Mouse (Mus musculus) intestine, embryonic 16.5 days (tissue): Measurements from ENCODE around the gene Bank1. TPM values are rescaled to one million over a fixed set of nuclear protein-coding genes. Genes with fewer than 3 reads are reported as not detected.

Experiments used
- ATAC-seq: fragments of 200-750 bp; cut with Nextera tagmentation; 2 replicates; pipeline ENCODE4 v1.8.0; 2017; ENCODE audit warnings: moderate TSS enrichment, moderate library complexity
- H3K27ac ChIP-seq: fragments of 300-500 bp; sonication (generic); 2 replicates; pipeline ENCODE4 v1.5.1; 2014; ENCODE audit warnings: mild to moderate bottlenecking, low read length
- H3K27me3 ChIP-seq: fragments of 300-500 bp; sonication (generic); replicated peaks from 2 replicates; pipeline ENCODE4 v1.6.1; 2014; ENCODE audit warnings: low read length, control low read depth, mixed read lengths; ENCODE audit not compliant: control insufficient read depth, insufficient read depth
- H3K36me3 ChIP-seq: fragments of 300-500 bp; sonication (generic); 2 replicates; pipeline ENCODE4 v1.6.1; 2014; ENCODE audit warnings: low read length, control low read depth; ENCODE audit not compliant: control insufficient read depth, insufficient read depth
- H3K4me1 ChIP-seq: fragments of 300-500 bp; sonication (generic); 2 replicates; pipeline ENCODE4 v1.6.1; 2014; ENCODE audit warnings: low read length, control low read depth, mixed read lengths; ENCODE audit not compliant: control insufficient read depth, insufficient read depth
- H3K4me2 ChIP-seq: fragments of 300-500 bp; sonication (generic); 2 replicates; pipeline ENCODE4 v1.6.1; 2014; ENCODE audit warnings: low read depth, low read length, control low read depth
- H3K4me3 ChIP-seq: fragments of 300-500 bp; sonication (generic); 2 replicates; pipeline ENCODE4 v1.5.1; 2014; ENCODE audit warnings: mild to moderate bottlenecking, low read length
- H3K9ac ChIP-seq: fragments of 300-500 bp; sonication (generic); 2 replicates; pipeline ENCODE4 v1.6.1; 2014; ENCODE audit warnings: low read depth, low read length
- H3K9me3 ChIP-seq: fragments of 300-500 bp; sonication (generic); 2 replicates; pipeline ENCODE4 v1.6.1; 2016; ENCODE audit warnings: low read length, control low read depth; ENCODE audit not compliant: control insufficient read depth
- WGBS: fragments of 180-500 bp; shearing (Covaris S2); extraction: QIAGEN DNeasy Blood & Tissue Kit; methylation state at CpG from one replicate; pipeline ENCODE4 v1.1.7; 2014; 5-methylcytosine and 5-hydroxymethylcytosine counted together
- polyA plus RNA-seq: library from polyadenylated mRNA; unstranded; fragments of >200 nt; fragmentation: Nextera tagmentation; extraction: Ambion mirVana; gene quantifications from 2 replicates; pipeline ENCODE4 v1.2.1, GENCODE M21; 2015

Bank1 gene
- polyA plus RNA-seq, 1 experiment from 2014 or later, result 1.8 TPM

- Histone ChIP-seq H3K4me1 (no peaks in the 10 kb centered on the region), H3K4me2 (no peak overlapping the region), H3K9ac (no peak overlapping the region), H3K9me3 (no peaks in the 10 kb centered on the region), H3K36me3 (no peaks in the 10 kb centered on the region), H3K4me3 (no peak overlapping the region), H3K27ac (no peak overlapping the region), H3K27me3 (no peaks in the 10 kb centered on the region)
- whole genome bisulfite sequencing, result 61% methylated on average over 1 of the region's 1 CpGs
- no peak for ATAC-seq
These were observed 170.3 kb downstream of the Bank1 start for GRCm38 (mm10) chr3:136155555-136155954.

- H3K9me3 ChIP-seq, result no peaks in the 10 kb centered on the region
- H3K27me3 ChIP-seq, result no peaks in the 10 kb centered on the region
- no peaks in the 10 kb centered on the region for H3K4me1 ChIP-seq
- no peak overlapping the region for H3K4me3 ChIP-seq
- no peak overlapping the region for H3K4me2 ChIP-seq
- H3K27ac ChIP-seq, result no peak overlapping the region
- WGBS, result 77% methylated on average over 3 of the region's 3 CpGs
- no peak for ATAC-seq
- no peaks in the 10 kb centered on the region for H3K36me3 ChIP-seq
- no peak overlapping the region for H3K9ac ChIP-seq
These were observed 175.0 kb downstream of the Bank1 start for GRCm38 (mm10) chr3:136150886-136151285.

DNA sequence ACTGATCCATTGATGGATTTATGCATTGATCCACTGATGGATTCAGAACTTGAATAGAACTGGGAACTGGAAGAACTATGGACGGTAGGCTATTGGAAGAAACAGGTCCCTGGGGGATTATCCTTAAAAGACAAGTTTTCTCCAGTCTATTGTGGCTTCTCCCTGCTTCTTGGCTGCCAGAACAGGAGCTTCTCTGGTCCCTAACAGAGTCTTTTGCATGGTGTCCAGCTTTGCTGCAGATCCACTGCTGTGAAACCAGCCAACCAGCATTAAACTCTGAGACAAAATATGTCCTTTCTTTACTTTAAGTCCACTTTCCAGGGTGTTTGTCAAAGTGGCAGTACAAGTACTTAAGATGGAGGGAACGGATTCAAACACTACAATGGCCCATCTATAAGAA lies 178.7 kb downstream of the Bank1 start:
- Histone ChIP-seq H3K9ac (no peak overlapping the region), H3K27me3 (no peaks in the 10 kb centered on the region), H3K27ac (no peak overlapping the region), H3K9me3 (no peaks in the 10 kb centered on the region), H3K4me1 (no peaks in the 10 kb centered on the region), H3K4me3 (no peak overlapping the region), H3K4me2 (no peak overlapping the region), H3K36me3 (no peaks in the 10 kb centered on the region)
- 89% methylated on average over 2 of the region's 2 CpGs for WGBS
- no peak for ATAC-seq

DNA sequence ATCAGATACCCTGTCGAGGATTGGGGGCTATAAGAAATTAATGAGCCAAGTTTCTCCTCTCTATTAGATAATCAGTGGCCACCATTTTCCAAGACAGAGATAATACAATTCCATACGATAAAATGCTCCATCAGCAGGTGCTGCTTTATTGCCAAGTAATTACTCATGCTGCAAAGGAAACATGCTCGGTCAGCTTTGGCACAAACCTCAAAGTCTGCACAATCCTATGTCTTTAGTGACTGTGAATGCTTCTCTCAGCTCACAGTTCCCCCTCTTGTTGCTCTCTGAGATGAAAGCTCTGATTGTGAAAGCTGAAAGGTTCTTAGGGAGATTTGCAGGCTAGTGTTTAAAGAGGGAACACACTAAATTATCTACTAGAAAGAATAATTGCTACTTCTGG lies 193.9 kb downstream of the Bank1 start:
- H3K4me1 ChIP-seq, result no peaks in the 10 kb centered on the region
- no peaks in the 10 kb centered on the region for H3K36me3 ChIP-seq
- 56% methylated on average over 3 of the region's 3 CpGs for WGBS
- H3K27me3 ChIP-seq, result no peaks in the 10 kb centered on the region
- H3K4me3 ChIP-seq, result no peak overlapping the region
- no peak overlapping the region for H3K9ac ChIP-seq
- H3K27ac ChIP-seq, result no peak overlapping the region
- no peak overlapping the region for H3K4me2 ChIP-seq
- no peak for ATAC-seq
- no peaks in the 10 kb centered on the region for H3K9me3 ChIP-seq

DNA sequence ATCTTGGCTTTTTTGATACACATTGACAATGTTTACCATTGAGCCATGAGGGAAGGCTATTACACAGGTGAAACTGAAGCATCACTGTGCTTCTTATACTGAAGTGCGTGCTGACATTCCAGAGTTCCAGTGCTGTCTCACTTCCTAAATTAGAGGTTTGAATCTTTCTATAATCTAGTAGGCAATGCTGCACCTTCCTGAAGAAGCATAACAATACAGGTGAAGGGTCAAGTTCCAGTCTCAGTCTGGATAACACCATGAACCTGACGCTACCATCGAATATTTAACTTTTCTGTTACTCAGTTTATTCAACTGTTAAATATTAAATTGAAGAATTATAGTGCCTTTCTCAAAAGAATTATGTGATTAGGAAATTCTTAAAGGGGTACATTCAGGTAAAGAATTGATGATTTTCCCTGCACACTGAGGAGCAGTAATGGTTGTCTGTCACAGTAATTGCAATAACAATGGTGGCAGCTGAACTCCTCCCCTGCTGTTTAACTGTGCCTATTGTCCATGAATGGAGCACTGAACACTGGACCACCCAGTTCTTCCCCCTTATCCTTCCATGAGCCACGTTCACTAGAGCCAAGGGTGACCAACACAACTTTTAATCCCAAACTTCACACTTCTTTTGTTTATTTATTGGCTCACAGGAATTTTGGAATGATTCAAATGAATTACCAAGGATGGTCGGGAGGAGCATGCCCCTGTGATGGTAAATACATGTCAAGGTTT lies 210.2 kb downstream of the Bank1 start:
- WGBS, result 75% methylated on average over 5 of the region's 5 CpGs
- no peaks in the 10 kb centered on the region for H3K36me3 ChIP-seq
- H3K4me2 ChIP-seq, result no peak overlapping the region
- no peaks in the 10 kb centered on the region for H3K27me3 ChIP-seq
- ATAC-seq, result no peak
- no peaks in the 10 kb centered on the region for H3K4me1 ChIP-seq
- no peaks in the 10 kb centered on the region for H3K9me3 ChIP-seq
- no peak overlapping the region for H3K4me3 ChIP-seq
- no peak overlapping the region for H3K27ac ChIP-seq
- H3K9ac ChIP-seq, result no peak overlapping the region

- no peaks in the 10 kb centered on the region for H3K9me3 ChIP-seq
These were observed 216.3 kb downstream of the Bank1 start for GRCm38 (mm10) chr3:136109411-136110139.

GRCm38 (mm10) chr3:136106452-136106851 lies 219.4 kb downstream of the Bank1 start:
- Histone ChIP-seq H3K27ac (no peak overlapping the region), H3K4me2 (no peak overlapping the region), H3K4me3 (no peak overlapping the region), H3K36me3 (no peaks in the 10 kb centered on the region), H3K4me1 (no peaks in the 10 kb centered on the region), H3K27me3 (no peaks in the 10 kb centered on the region), H3K9ac (no peak overlapping the region), H3K9me3 (no peaks in the 10 kb centered on the region)
- ATAC-seq, result no peak
- 46% methylated on average over 1 of the region's 1 CpGs for WGBS

More at GRCm38 (mm10) chr3:136109411-136110139, 216.3 kb downstream of the Bank1 start:
- no peak overlapping the region for H3K27ac ChIP-seq
- WGBS, result 85% methylated on average over 6 of the region's 6 CpGs
- H3K36me3 ChIP-seq, result no peaks in the 10 kb centered on the region
- no peak overlapping the region for H3K4me2 ChIP-seq
- no peaks in the 10 kb centered on the region for H3K4me1 ChIP-seq
- no peaks in the 10 kb centered on the region for H3K27me3 ChIP-seq
- H3K9ac ChIP-seq, result no peak overlapping the region
- no peak for ATAC-seq
- no peak overlapping the region for H3K4me3 ChIP-seq

DNA sequence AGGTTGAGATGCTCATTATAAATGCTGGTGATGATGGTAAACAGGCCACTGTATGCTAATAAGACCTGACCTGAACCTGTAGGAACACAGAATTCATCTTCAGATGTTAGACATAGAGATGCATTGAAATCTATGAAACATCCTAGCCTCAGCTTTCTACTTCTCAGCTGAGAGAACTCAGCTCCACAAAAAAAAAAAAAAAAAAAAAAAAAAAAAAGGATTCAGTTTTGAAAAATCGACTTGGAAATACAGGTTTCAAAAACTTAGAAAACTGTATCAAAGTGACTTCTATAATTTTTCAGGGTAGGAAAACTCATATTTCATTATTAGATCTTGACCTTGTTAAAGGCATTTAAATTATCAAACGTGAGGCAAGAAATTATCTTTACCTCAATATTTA lies 222.5 kb downstream of the Bank1 start:
- WGBS, result 76% methylated on average over 2 of the region's 2 CpGs
- H3K4me3 ChIP-seq, result no peak overlapping the region
- H3K9ac ChIP-seq, result no peak overlapping the region
- H3K27ac ChIP-seq, result no peak overlapping the region
- no peaks in the 10 kb centered on the region for H3K36me3 ChIP-seq
- ATAC-seq, result no peak
- no peaks in the 10 kb centered on the region for H3K4me1 ChIP-seq
- no peak overlapping the region for H3K4me2 ChIP-seq
- H3K27me3 ChIP-seq, result no peaks in the 10 kb centered on the region
- H3K9me3 ChIP-seq, result no peaks in the 10 kb centered on the region

DNA sequence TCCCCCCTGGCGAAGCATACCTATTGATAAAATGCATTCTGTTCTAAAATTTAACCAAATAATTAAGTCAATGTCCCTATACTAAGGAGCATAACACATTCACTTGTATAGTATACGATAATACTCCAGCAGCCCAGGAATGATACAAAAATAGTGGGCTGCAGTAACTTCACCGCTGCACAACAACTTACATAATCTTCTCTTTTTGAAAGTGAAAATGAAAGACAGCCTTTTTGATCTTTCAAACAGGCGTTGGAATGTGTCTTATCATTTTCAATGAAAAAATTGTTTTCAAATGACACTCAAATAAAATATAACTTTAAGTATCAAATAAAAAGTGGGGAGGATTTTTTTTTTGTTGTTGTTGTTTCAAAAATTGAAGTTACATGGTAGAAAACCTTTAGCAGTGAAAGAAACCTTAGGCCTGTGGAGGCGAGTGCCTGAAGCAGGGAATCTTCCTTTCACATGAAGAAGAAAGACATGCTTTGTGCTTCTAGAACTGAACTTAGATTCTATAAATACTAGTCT lies 224.8 kb downstream of the Bank1 start:
- Histone ChIP-seq H3K27ac (no peak overlapping the region), H3K4me3 (no peak overlapping the region), H3K9me3 (no peaks in the 10 kb centered on the region), H3K4me1 (no peaks in the 10 kb centered on the region), H3K27me3 (no peaks in the 10 kb centered on the region), H3K9ac (no peak overlapping the region), H3K36me3 (no peaks in the 10 kb centered on the region), H3K4me2 (no peak overlapping the region)
- WGBS, result 85% methylated on average over 5 of the region's 5 CpGs
- no peak for ATAC-seq
